Mouse (Mus musculus) CH12.LX (cell line): ENCODE results near the gene Gabrb1. TPM values are rescaled to one million over a fixed set of nuclear protein-coding genes. Genes with fewer than 3 reads are reported as not detected.

Source experiments
- DNase-seq: peaks from one replicate; pipeline ENCODE4 v3.0.0-alpha.2; 2013; ENCODE audit errors: extremely low read depth
- H3K27ac ChIP-seq: 2 replicates; pipeline ENCODE4 v1.5.1; 2012; ENCODE audit warnings: low read depth, mild to moderate bottlenecking, control low read depth, moderate library complexity; ENCODE audit not compliant: insufficient read depth
- H3K27me3 ChIP-seq: replicated peaks from 2 replicates; pipeline ENCODE3; 2012; ENCODE audit warnings: inconsistent platforms
- H3K36me3 ChIP-seq, 2 experiments: replicated peaks in 1 of 2; 2 replicates each; pipeline versions ENCODE3 to v1.6.1; 2012; ENCODE audit warnings: inconsistent platforms in 1 of 2, low read length in 1 of 2, mild to moderate bottlenecking in 1 of 2, mixed read lengths in 1 of 2, moderate library complexity in 1 of 2; ENCODE audit not compliant: control insufficient read depth in 1 of 2, insufficient read depth in 1 of 2
- H3K4me1 ChIP-seq, 2 experiments: 2 replicates each; pipeline ENCODE4 v1.6.1; 2012; ENCODE audit warnings: inconsistent platforms in 1 of 2, moderate library complexity in 1 of 2; ENCODE audit not compliant: insufficient read depth in 2 of 2, control insufficient read depth in 1 of 2
- H3K4me2 ChIP-seq: 2 replicates; pipeline ENCODE4 v1.6.1; 2012; ENCODE audit warnings: low read depth, mild to moderate bottlenecking, control low read depth; ENCODE audit not compliant: poor library complexity, insufficient read depth, severe bottlenecking
- H3K4me3 ChIP-seq, 3 experiments: fragments of 150-350 bp in 1 of 3; sonication (generic) in 1 of 3; replicated peaks in 1 of 3; 2 replicates each; pipeline versions ENCODE3 to v1.5.1; 2011 to 2012; ENCODE audit warnings: low read depth in 2 of 3, low read length in 2 of 3, mild to moderate bottlenecking in 2 of 3, moderate library complexity in 2 of 3, control low read depth in 1 of 3, improper control_type of control experiment in 1 of 3, inconsistent platforms in 1 of 3, mixed read lengths in 1 of 3; ENCODE audit not compliant: poor library complexity in 1 of 3
- H3K79me2 ChIP-seq: replicated peaks from 2 replicates; pipeline ENCODE4 v1.6.1; 2012; ENCODE audit warnings: mild to moderate bottlenecking, moderate library complexity; ENCODE audit not compliant: control insufficient read depth, poor library complexity, insufficient read depth, severe bottlenecking; ENCODE audit errors: extremely low read depth
- H3K9ac ChIP-seq: 2 replicates; pipeline ENCODE4 v1.6.1; 2012; ENCODE audit warnings: low read depth, mild to moderate bottlenecking, control low read depth, moderate library complexity; ENCODE audit not compliant: insufficient read depth
- H3K9me3 ChIP-seq: replicated peaks from 2 replicates; pipeline ENCODE3; 2012; ENCODE audit warnings: low read length, inconsistent platforms, mixed read lengths
- CHD2 ChIP-seq: IDR thresholded peaks from 2 replicates; pipeline ENCODE4 v1.6.1; 2011; ENCODE audit warnings: low read length, improper control_type of control experiment
- CTCF ChIP-seq, 2 experiments: IDR thresholded peaks in 1 of 2; conservative IDR thresholded peaks in 1 of 2; 2 replicates each; pipeline ENCODE4 v1.5.1; 2011 to 2012; ENCODE audit warnings: low read depth in 2 of 2, low read length in 2 of 2, improper control_type of control experiment in 1 of 2, inconsistent platforms in 1 of 2, mild to moderate bottlenecking in 1 of 2, moderate library complexity in 1 of 2
- E2F4 ChIP-seq: IDR thresholded peaks from 2 replicates; pipeline ENCODE4 v1.6.1; 2011; ENCODE audit warnings: low read depth, low read length, improper control_type of control experiment; ENCODE audit not compliant: insufficient replicate concordance
- ELF1 ChIP-seq: IDR thresholded peaks from 2 replicates; pipeline ENCODE4 v1.6.1; 2014; ENCODE audit warnings: low read depth, mild to moderate bottlenecking, inconsistent platforms, low read length, improper control_type of control experiment
- EP300 ChIP-seq: IDR thresholded peaks from 2 replicates; pipeline ENCODE4 v1.6.1; 2011; ENCODE audit warnings: low read length, improper control_type of control experiment
- ETS1 ChIP-seq: conservative IDR thresholded peaks from 2 replicates; pipeline ENCODE4 v1.6.1; 2012; ENCODE audit warnings: low read depth, mild to moderate bottlenecking, inconsistent platforms, low read length, improper control_type of control experiment, moderate library complexity
- JUND ChIP-seq: conservative IDR thresholded peaks from 2 replicates; pipeline ENCODE4 v1.6.1; 2011; ENCODE audit warnings: low read depth, low read length, improper control_type of control experiment
- KAT2A ChIP-seq: IDR thresholded peaks from 2 replicates; pipeline ENCODE4 v1.6.1; 2012; ENCODE audit warnings: low read length, improper control_type of control experiment, inconsistent platforms; ENCODE audit not compliant: insufficient replicate concordance
- MAFK ChIP-seq: IDR thresholded peaks from 2 replicates; pipeline ENCODE4 v1.6.1; 2011; ENCODE audit warnings: low read length, improper control_type of control experiment; ENCODE audit not compliant: insufficient replicate concordance
- MAZ ChIP-seq: IDR thresholded peaks from 2 replicates; pipeline ENCODE4 v1.6.1; 2012; ENCODE audit warnings: low read depth, mild to moderate bottlenecking, inconsistent platforms, low read length, improper control_type of control experiment, moderate library complexity
- MXI1 ChIP-seq: IDR thresholded peaks from 2 replicates; pipeline ENCODE4 v1.6.1; 2011; ENCODE audit warnings: mild to moderate bottlenecking, low read depth, low read length, improper control_type of control experiment
- MYC ChIP-seq: IDR thresholded peaks from 2 replicates; pipeline ENCODE4 v1.6.1; 2011; ENCODE audit warnings: low read depth, mild to moderate bottlenecking, improper control_type of control experiment, low read length
- POLR2AphosphoS2 ChIP-seq: IDR thresholded peaks from 2 replicates; pipeline ENCODE4 v1.6.1; 2011; ENCODE audit warnings: low read depth, low read length, improper control_type of control experiment
- RAD21 ChIP-seq: IDR thresholded peaks from 2 replicates; pipeline ENCODE4 v1.6.1; 2011; ENCODE audit warnings: low read depth, mild to moderate bottlenecking, low read length, improper control_type of control experiment, moderate library complexity
- RCOR1 ChIP-seq: conservative IDR thresholded peaks from 2 replicates; pipeline ENCODE4 v1.6.1; 2012; ENCODE audit warnings: low read depth, mild to moderate bottlenecking, inconsistent platforms, low read length, improper control_type of control experiment
- SMC3 ChIP-seq: IDR thresholded peaks from 2 replicates; pipeline ENCODE4 v1.6.1; 2011; ENCODE audit warnings: low read depth, low read length, improper control_type of control experiment
- TBP ChIP-seq: conservative IDR thresholded peaks from 2 replicates; pipeline ENCODE4 v1.6.1; 2011; ENCODE audit warnings: low read depth, low read length, improper control_type of control experiment
- TCF12 ChIP-seq: IDR thresholded peaks from 2 replicates; pipeline ENCODE4 v1.6.1; 2014; ENCODE audit warnings: low read depth, mild to moderate bottlenecking, inconsistent platforms, low read length, improper control_type of control experiment
- UBTF ChIP-seq: IDR thresholded peaks from 2 replicates; pipeline ENCODE4 v1.6.1; 2012; ENCODE audit warnings: low read depth, mild to moderate bottlenecking, inconsistent platforms, low read length, improper control_type of control experiment, moderate library complexity
- USF1 ChIP-seq: IDR thresholded peaks from 2 replicates; pipeline ENCODE4 v1.6.1; 2014; ENCODE audit warnings: low read depth, mild to moderate bottlenecking, inconsistent platforms, low read length, improper control_type of control experiment
- USF2 ChIP-seq: conservative IDR thresholded peaks from 2 replicates; pipeline ENCODE4 v1.6.1; 2011; ENCODE audit warnings: low read depth, low read length, improper control_type of control experiment
- ZKSCAN1 ChIP-seq: IDR thresholded peaks from 2 replicates; pipeline ENCODE4 v1.6.1; 2012; ENCODE audit warnings: low read depth, inconsistent platforms, low read length, improper control_type of control experiment, borderline replicate concordance
- ZMIZ1 ChIP-seq: IDR thresholded peaks from 2 replicates; pipeline ENCODE4 v1.6.1; 2012; ENCODE audit warnings: low read depth, mild to moderate bottlenecking, inconsistent platforms, low read length, improper control_type of control experiment
- ZNF384 ChIP-seq: IDR thresholded peaks from 2 replicates; pipeline ENCODE4 v1.6.1; 2012; ENCODE audit warnings: low read depth, low read length, improper control_type of control experiment, inconsistent platforms
- dilution Hi-C: fragments of 300-500 bp; cut with MboI; formaldehyde crosslinking; loops from 2 replicates; pipeline ENCODE4 v1.14.3; 2020; ENCODE audit warnings: low sequenced_read_pairs; ENCODE audit not compliant: extremely low pct_unique_long_range_greater_than_20kb, extremely low pct_ligation_motif_present
- in situ Hi-C: fragments of 300-500 bp; cut with MboI; formaldehyde crosslinking; loops from 3 replicates; pipeline ENCODE4 v1.14.3; 2019; ENCODE audit warnings: low sequenced_read_pairs, low pct_ligation_motif_present, low pct_unique_long_range_greater_than_20kb, mixed read lengths
- polyA plus RNA-seq: library from polyadenylated mRNA; unstranded; fragments of >175 nt; gene quantifications from 2 replicates; pipeline ENCODE4 v1.2.1, GENCODE M21; 2012; ENCODE audit warnings: low read depth; ENCODE audit not compliant: insufficient read length
- total RNA-seq, 2 experiments: library from RNA; depleted of rRNA; stranded (reverse); fragments of 300-350 nt in 1 of 2; fragments of >200 nt in 1 of 2; gene quantifications; 2 replicates each; pipeline ENCODE4 v1.2.3; 2012 to 2014

Gabrb1 gene
- total and polyA plus RNA-seq, 3 experiments, result 0.04 TPM; not detected in 2

DNA sequence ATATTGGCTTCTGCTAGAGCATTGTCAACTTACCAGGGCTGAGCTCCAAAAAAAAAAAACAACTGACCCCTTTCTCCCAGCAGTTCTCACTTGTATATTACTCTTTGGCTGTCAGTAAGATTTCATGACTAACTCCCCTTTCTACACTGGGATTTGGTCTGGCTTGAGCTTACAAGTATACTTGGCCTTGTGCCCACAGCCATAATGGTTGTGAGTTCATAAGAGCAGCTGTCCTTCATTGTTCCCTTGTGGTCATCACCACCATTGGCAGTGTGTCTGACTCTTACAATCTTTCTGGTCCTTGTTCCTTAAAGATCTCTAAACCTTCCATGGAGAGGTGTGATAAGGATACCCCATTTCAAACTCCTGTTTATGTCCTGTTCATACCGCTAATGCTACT, 293.5 kb downstream of the Gabrb1 start:
- dilution Hi-C loops (no loop called here), in situ Hi-C loops (no loop called here)
- Histone ChIP-seq H3K4me2 (no peak overlapping the region), H3K79me2 (no peaks in the 10 kb centered on the region), H3K4me1 (no peaks in the 10 kb centered on the region), H3K27me3 (no peaks in the 10 kb centered on the region), H3K9me3 (no peaks in the 10 kb centered on the region), H3K9ac (no peak overlapping the region), H3K36me3 (no peaks in the 10 kb centered on the region)
- no peak for DNase-seq
- TF ChIP-seq MAZ (no peak), MAFK (no peak), RCOR1 (no peak), ZKSCAN1 (no peak), ETS1 (no peak), CTCF (conservative IDR thresholded peaks at IDR 0.05 in 1 of 2, IDR thresholded peaks at IDR 0.05 in 1 of 2; ENCODE audit: low read depth in 2 of 2, low read length in 2 of 2) (no peak), POLR2AphosphoS2 (no peak), ZNF384 (no peak)
- TF ChIP-seq, all 38 proteins: peak for 0
- Histone ChIP-seq H3K4me3 (no peak overlapping the region), H3K27ac (no peak overlapping the region)

GRCm38 (mm10) chr5:71955070-71955685, 297.3 kb downstream of the Gabrb1 start:
- dilution Hi-C loops, result no loop called here

DNA sequence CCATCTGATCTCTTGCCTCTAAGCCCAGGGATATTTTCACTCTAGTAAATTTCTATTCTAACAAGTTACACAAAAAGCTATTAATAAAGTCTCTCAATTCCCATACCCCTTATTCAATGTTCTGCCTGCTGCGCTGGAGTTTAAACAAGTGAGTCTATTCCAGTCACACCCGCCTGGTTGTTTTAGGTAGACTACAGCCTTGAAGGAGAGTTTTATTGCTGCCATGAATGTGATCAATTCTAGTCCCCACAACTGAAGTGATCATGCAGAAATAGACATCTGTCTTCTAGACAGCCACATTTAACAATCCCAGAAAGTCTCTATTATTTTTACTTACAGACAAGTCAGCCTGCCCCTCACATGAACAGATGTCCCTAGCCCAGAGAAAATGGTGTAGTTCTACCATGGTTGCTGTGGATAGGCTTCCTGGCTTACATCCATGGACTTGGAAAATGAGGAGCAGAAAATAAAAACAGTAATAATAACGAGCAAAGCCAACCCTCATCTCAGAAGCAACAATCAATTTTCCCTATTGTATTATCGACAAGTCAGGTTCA, 307.0 kb downstream of the Gabrb1 start:
- H3K4me1 ChIP-seq, result no peaks in the 10 kb centered on the region
- H3K4me2 ChIP-seq, result no peak overlapping the region
- no peak overlapping the region for H3K27ac ChIP-seq
- dilution Hi-C loops (no loop called here), in situ Hi-C loops (no loop called here)
- no peaks in the 10 kb centered on the region for H3K27me3 ChIP-seq
- no peak overlapping the region for H3K4me3 ChIP-seq
- TF ChIP-seq TBP (no peak), JUND (no peak), RAD21 (no peak), USF1 (no peak), CHD2 (no peak), KAT2A (no peak), ETS1 (no peak), ZMIZ1 (no peak), MXI1 (no peak), UBTF (no peak), EP300 (no peak)
- DNase-seq, result no peak
- no peaks in the 10 kb centered on the region for H3K79me2 ChIP-seq
- H3K9ac ChIP-seq, result no peak overlapping the region
- H3K9me3 ChIP-seq, result no peaks in the 10 kb centered on the region
- H3K36me3 ChIP-seq, result no peaks in the 10 kb centered on the region

More at GRCm38 (mm10) chr5:71955070-71955685, 297.3 kb downstream of the Gabrb1 start:
- Histone ChIP-seq H3K27me3 (no peaks in the 10 kb centered on the region), H3K36me3 (no peaks in the 10 kb centered on the region), H3K4me3 (no peak overlapping the region), H3K27ac (no peak overlapping the region), H3K9me3 (no peaks in the 10 kb centered on the region), H3K4me1 (no peaks in the 10 kb centered on the region), H3K79me2 (no peaks in the 10 kb centered on the region), H3K9ac (no peak overlapping the region), H3K4me2 (no peak overlapping the region)
- in situ Hi-C loops, result no loop called here
- TF ChIP-seq TBP (no peak), ELF1 (no peak), MYC (no peak), USF2 (no peak), MAFK (no peak), SMC3 (no peak), CHD2 (no peak), ETS1 (no peak), E2F4 (no peak), TCF12 (no peak), JUND (no peak), UBTF (no peak)
- DNase-seq, result no peak
